Comparison of ENCODE assay signal across 20 mouse cellular contexts in genomic region chr15:59811566-59811965, GRCm38 (mm10).
DNase-seq lines count a peak whose midpoint lies in the region; ATAC-seq lines count a peak whose summit lies in the region.
"Had no signal": no experiment of that assay in that cellular context is flagged by ENCODE, and none has a peak within 500 bp of the region (broad histone marks: within the 10 kb centered on the region; RNA-seq: fewer than 3 reads in every experiment).

No protein-coding gene starts in this region.

- no peak overlapping the region for H3K4me2 ChIP-seq in liver, embryonic 12.5 days
- no peak overlapping the region for H3K4me2 ChIP-seq in forebrain, embryonic 15.5 days (replicated peaks)
- H3K4me2 ChIP-seq: heart, embryonic 13.5 days; hindbrain, embryonic 15.5 days; lung, embryonic 15.5 days; midbrain, embryonic 11.5 days had no signal

- no peaks in the 10 kb centered on the region for H3K27me3 ChIP-seq in liver, embryonic 12.5 days (replicated peaks)
- no peaks in the 10 kb centered on the region for H3K27me3 ChIP-seq in forebrain, embryonic 15.5 days
- H3K27me3 ChIP-seq: heart, embryonic 13.5 days; hindbrain, embryonic 15.5 days; lung, embryonic 15.5 days had no signal

- no peaks in the 10 kb centered on the region for H3K4me1 ChIP-seq in liver, embryonic 12.5 days
- no peaks in the 10 kb centered on the region for H3K4me1 ChIP-seq in forebrain, embryonic 15.5 days
- H3K4me1 ChIP-seq: hindbrain, embryonic 15.5 days; lung, embryonic 15.5 days had no signal

- no peaks in the 10 kb centered on the region for H3K9me3 ChIP-seq in liver, embryonic 12.5 days (replicated peaks)
- no peaks in the 10 kb centered on the region for H3K9me3 ChIP-seq in forebrain, embryonic 15.5 days
- H3K9me3 ChIP-seq: heart, embryonic 13.5 days; hindbrain, embryonic 15.5 days; lung, embryonic 15.5 days had no signal

- H3K9ac ChIP-seq in liver, embryonic 12.5 days = no peak overlapping the region
- no peak overlapping the region for H3K9ac ChIP-seq in forebrain, embryonic 15.5 days (replicated peaks)
- H3K9ac ChIP-seq: forebrain, postnatal 0 days; heart, embryonic 13.5 days; hindbrain, embryonic 15.5 days; lung, embryonic 15.5 days had no signal

- no peak overlapping the region for H3K4me3 ChIP-seq in liver, embryonic 12.5 days
- H3K4me3 ChIP-seq in forebrain, embryonic 15.5 days = no peak overlapping the region
- H3K4me3 ChIP-seq: heart, embryonic 13.5 days; hindbrain, embryonic 15.5 days; lung, embryonic 15.5 days had no signal

- 27% methylated on average over 3 of the region's 3 CpGs for WGBS in liver, embryonic 12.5 days (ENCODE audit: insufficient replicate concordance)
- WGBS in forebrain, embryonic 15.5 days = 40% methylated on average over 3 of the region's 3 CpGs

- H3K36me3 ChIP-seq in liver, embryonic 12.5 days = no peaks in the 10 kb centered on the region
- H3K36me3 ChIP-seq in forebrain, embryonic 15.5 days = no peaks in the 10 kb centered on the region
- H3K36me3 ChIP-seq: heart, embryonic 13.5 days; hindbrain, embryonic 15.5 days; lung, embryonic 15.5 days had no signal

- H3K27ac ChIP-seq in liver, embryonic 12.5 days = no peak overlapping the region
- H3K27ac ChIP-seq in forebrain, embryonic 15.5 days (replicated peaks) = no peak overlapping the region
- H3K27ac ChIP-seq: heart, embryonic 13.5 days; hindbrain, embryonic 15.5 days; lung, embryonic 15.5 days had no signal

- ATAC-seq in liver, embryonic 12.5 days = no peak
- ATAC-seq in hematopoietic stem cell, adult 5-6 weeks (replicated peaks in 1 of 2; ENCODE audit: insufficient read depth in 1 of 2, low FRiP score in 2 of 2, low TSS enrichment in 1 of 2, low read depth in 1 of 2, poor library complexity in 2 of 2, severe bottlenecking in 2 of 2) = peak; percentile 29 to 49; a peak in 2 of 4 replicates
- no peak for ATAC-seq in forebrain, embryonic 15.5 days (replicated peaks)
- ATAC-seq: forebrain, postnatal 0 days had no signal

- peak; percentile 9 for DNase-seq in liver
- DNase-seq in B cell, adult 2 months = peak; percentile 54 to 56
- DNase-seq in spleen, postnatal 10 days (ENCODE audit: low spot score in 2 of 2) = peak; percentile 15 to 63
- DNase-seq in adrenal gland, adult 8-10 months = no peak
- no peak for DNase-seq in heart, adult 11 months
- DNase-seq: cerebellum, postnatal 10 days; embryo, embryonic 11 days; forebrain, postnatal 0 days; heart, postnatal 36 days; kidney, adult 11 months; kidney, postnatal 10 days; left cerebral cortex, postnatal 4 days; right cerebral cortex, postnatal 14 days had no signal

Comparison
In these comparisons a context has a peak if more than half of its experiments do, and no peak if none do; other contexts are left out.
1. DNase-seq: peak in liver (single experiment), B cell, adult 2 months (2 of 2) and spleen, postnatal 10 days (2 of 2); none in adrenal gland, adult 8-10 months (single experiment) and heart, adult 11 months (single experiment).
2. ATAC-seq: peak in hematopoietic stem cell, adult 5-6 weeks (2 of 2); none in liver, embryonic 12.5 days (single experiment) and forebrain, embryonic 15.5 days (single experiment).